Mouse (Mus musculus) CH12.LX (cell line): ENCODE data around the gene U2af2. TPM values are rescaled to one million over a fixed set of nuclear protein-coding genes. Genes with fewer than 3 reads are reported as not detected.
A peak's percentile ranks its signal among the peaks of the same experiment; 100 is the strongest.

ENCODE experiments used
- DNase-seq: peaks from one replicate; pipeline ENCODE4 v3.0.0-alpha.2; 2013; ENCODE audit errors: extremely low read depth
- H3K27ac ChIP-seq: 2 replicates; pipeline ENCODE4 v1.5.1; 2012; ENCODE audit warnings: low read depth, mild to moderate bottlenecking, control low read depth, moderate library complexity; ENCODE audit not compliant: insufficient read depth
- H3K27me3 ChIP-seq: replicated peaks from 2 replicates; pipeline ENCODE3; 2012; ENCODE audit warnings: inconsistent platforms
- H3K36me3 ChIP-seq, 2 experiments: replicated peaks in 1 of 2; 2 replicates each; pipeline versions ENCODE3 to v1.6.1; 2012; ENCODE audit warnings: inconsistent platforms in 1 of 2, low read length in 1 of 2, mild to moderate bottlenecking in 1 of 2, mixed read lengths in 1 of 2, moderate library complexity in 1 of 2; ENCODE audit not compliant: control insufficient read depth in 1 of 2, insufficient read depth in 1 of 2
- H3K4me1 ChIP-seq, 2 experiments: 2 replicates each; pipeline ENCODE4 v1.6.1; 2012; ENCODE audit warnings: inconsistent platforms in 1 of 2, moderate library complexity in 1 of 2; ENCODE audit not compliant: insufficient read depth in 2 of 2, control insufficient read depth in 1 of 2
- H3K4me2 ChIP-seq: 2 replicates; pipeline ENCODE4 v1.6.1; 2012; ENCODE audit warnings: low read depth, mild to moderate bottlenecking, control low read depth; ENCODE audit not compliant: poor library complexity, insufficient read depth, severe bottlenecking
- H3K4me3 ChIP-seq, 3 experiments: fragments of 150-350 bp in 1 of 3; sonication (generic) in 1 of 3; replicated peaks in 1 of 3; 2 replicates each; pipeline versions ENCODE3 to v1.5.1; 2011 to 2012; ENCODE audit warnings: low read depth in 2 of 3, low read length in 2 of 3, mild to moderate bottlenecking in 2 of 3, moderate library complexity in 2 of 3, control low read depth in 1 of 3, improper control_type of control experiment in 1 of 3, inconsistent platforms in 1 of 3, mixed read lengths in 1 of 3; ENCODE audit not compliant: poor library complexity in 1 of 3
- H3K79me2 ChIP-seq: replicated peaks from 2 replicates; pipeline ENCODE4 v1.6.1; 2012; ENCODE audit warnings: mild to moderate bottlenecking, moderate library complexity; ENCODE audit not compliant: control insufficient read depth, poor library complexity, insufficient read depth, severe bottlenecking; ENCODE audit errors: extremely low read depth
- H3K9ac ChIP-seq: 2 replicates; pipeline ENCODE4 v1.6.1; 2012; ENCODE audit warnings: low read depth, mild to moderate bottlenecking, control low read depth, moderate library complexity; ENCODE audit not compliant: insufficient read depth
- H3K9me3 ChIP-seq: replicated peaks from 2 replicates; pipeline ENCODE3; 2012; ENCODE audit warnings: low read length, inconsistent platforms, mixed read lengths
- BHLHE40 ChIP-seq: IDR thresholded peaks from 2 replicates; pipeline ENCODE4 v1.6.1; 2011; ENCODE audit warnings: mild to moderate bottlenecking, low read depth, low read length, improper control_type of control experiment
- CHD1 ChIP-seq: IDR thresholded peaks from 2 replicates; pipeline ENCODE4 v1.6.1; 2012; ENCODE audit warnings: low read depth, low read length, improper control_type of control experiment, inconsistent platforms
- CHD2 ChIP-seq: IDR thresholded peaks from 2 replicates; pipeline ENCODE4 v1.6.1; 2011; ENCODE audit warnings: low read length, improper control_type of control experiment
- CTCF ChIP-seq, 2 experiments: IDR thresholded peaks in 1 of 2; conservative IDR thresholded peaks in 1 of 2; 2 replicates each; pipeline ENCODE4 v1.5.1; 2011 to 2012; ENCODE audit warnings: low read depth in 2 of 2, low read length in 2 of 2, improper control_type of control experiment in 1 of 2, inconsistent platforms in 1 of 2, mild to moderate bottlenecking in 1 of 2, moderate library complexity in 1 of 2
- E2F4 ChIP-seq: IDR thresholded peaks from 2 replicates; pipeline ENCODE4 v1.6.1; 2011; ENCODE audit warnings: low read depth, low read length, improper control_type of control experiment; ENCODE audit not compliant: insufficient replicate concordance
- ELF1 ChIP-seq: IDR thresholded peaks from 2 replicates; pipeline ENCODE4 v1.6.1; 2014; ENCODE audit warnings: low read depth, mild to moderate bottlenecking, inconsistent platforms, low read length, improper control_type of control experiment
- EP300 ChIP-seq: IDR thresholded peaks from 2 replicates; pipeline ENCODE4 v1.6.1; 2011; ENCODE audit warnings: low read length, improper control_type of control experiment
- ETS1 ChIP-seq: conservative IDR thresholded peaks from 2 replicates; pipeline ENCODE4 v1.6.1; 2012; ENCODE audit warnings: low read depth, mild to moderate bottlenecking, inconsistent platforms, low read length, improper control_type of control experiment, moderate library complexity
- GABPA ChIP-seq: IDR thresholded peaks from 2 replicates; pipeline ENCODE4 v1.6.1; 2012; ENCODE audit warnings: low read depth, low read length, improper control_type of control experiment, inconsistent platforms; ENCODE audit not compliant: insufficient replicate concordance
- HCFC1 ChIP-seq: IDR thresholded peaks from 2 replicates; pipeline ENCODE4 v1.6.1; 2012; ENCODE audit warnings: low read depth, mild to moderate bottlenecking, inconsistent platforms, low read length, improper control_type of control experiment
- IRF4 ChIP-seq: IDR thresholded peaks from 2 replicates; pipeline ENCODE4 v1.6.1; 2014; ENCODE audit warnings: low read depth, mild to moderate bottlenecking, inconsistent platforms, low read length, improper control_type of control experiment
- JUN ChIP-seq: IDR thresholded peaks from 2 replicates; pipeline ENCODE4 v1.6.1; 2011; ENCODE audit warnings: low read depth, mild to moderate bottlenecking, low read length, improper control_type of control experiment, moderate library complexity; ENCODE audit not compliant: insufficient read depth
- JUND ChIP-seq: conservative IDR thresholded peaks from 2 replicates; pipeline ENCODE4 v1.6.1; 2011; ENCODE audit warnings: low read depth, low read length, improper control_type of control experiment
- KAT2A ChIP-seq: IDR thresholded peaks from 2 replicates; pipeline ENCODE4 v1.6.1; 2012; ENCODE audit warnings: low read length, improper control_type of control experiment, inconsistent platforms; ENCODE audit not compliant: insufficient replicate concordance
- MAFK ChIP-seq: IDR thresholded peaks from 2 replicates; pipeline ENCODE4 v1.6.1; 2011; ENCODE audit warnings: low read length, improper control_type of control experiment; ENCODE audit not compliant: insufficient replicate concordance
- MAX ChIP-seq: IDR thresholded peaks from 2 replicates; pipeline ENCODE4 v1.6.1; 2011; ENCODE audit warnings: low read length, improper control_type of control experiment
- MAZ ChIP-seq: IDR thresholded peaks from 2 replicates; pipeline ENCODE4 v1.6.1; 2012; ENCODE audit warnings: low read depth, mild to moderate bottlenecking, inconsistent platforms, low read length, improper control_type of control experiment, moderate library complexity
- MEF2A ChIP-seq: IDR thresholded peaks from 2 replicates; pipeline ENCODE4 v1.6.1; 2014; ENCODE audit warnings: low read depth, mild to moderate bottlenecking, inconsistent platforms, low read length, improper control_type of control experiment, borderline replicate concordance
- MXI1 ChIP-seq: IDR thresholded peaks from 2 replicates; pipeline ENCODE4 v1.6.1; 2011; ENCODE audit warnings: mild to moderate bottlenecking, low read depth, low read length, improper control_type of control experiment
- MYC ChIP-seq: IDR thresholded peaks from 2 replicates; pipeline ENCODE4 v1.6.1; 2011; ENCODE audit warnings: low read depth, mild to moderate bottlenecking, improper control_type of control experiment, low read length
- NELFE ChIP-seq: IDR thresholded peaks from 2 replicates; pipeline ENCODE4 v1.6.1; 2011; ENCODE audit warnings: low read depth, low read length, improper control_type of control experiment
- NRF1 ChIP-seq: IDR thresholded peaks from 2 replicates; pipeline ENCODE4 v1.6.1; 2014; ENCODE audit warnings: low read depth, mild to moderate bottlenecking, inconsistent platforms, low read length, improper control_type of control experiment, moderate library complexity
- PAX5 ChIP-seq: IDR thresholded peaks from 2 replicates; pipeline ENCODE4 v1.6.1; 2012; ENCODE audit warnings: low read length, inconsistent platforms, mixed read lengths
- POLR2A ChIP-seq: IDR thresholded peaks from 2 replicates; pipeline ENCODE4 v1.6.1; 2011; ENCODE audit warnings: low read depth, mild to moderate bottlenecking, improper control_type of control experiment, low read length
- POLR2AphosphoS2 ChIP-seq: IDR thresholded peaks from 2 replicates; pipeline ENCODE4 v1.6.1; 2011; ENCODE audit warnings: low read depth, low read length, improper control_type of control experiment
- RAD21 ChIP-seq: IDR thresholded peaks from 2 replicates; pipeline ENCODE4 v1.6.1; 2011; ENCODE audit warnings: low read depth, mild to moderate bottlenecking, low read length, improper control_type of control experiment, moderate library complexity
- RCOR1 ChIP-seq: conservative IDR thresholded peaks from 2 replicates; pipeline ENCODE4 v1.6.1; 2012; ENCODE audit warnings: low read depth, mild to moderate bottlenecking, inconsistent platforms, low read length, improper control_type of control experiment
- SIN3A ChIP-seq: IDR thresholded peaks from 2 replicates; pipeline ENCODE4 v1.6.1; 2012; ENCODE audit warnings: low read length, improper control_type of control experiment, inconsistent platforms
- SMC3 ChIP-seq: IDR thresholded peaks from 2 replicates; pipeline ENCODE4 v1.6.1; 2011; ENCODE audit warnings: low read depth, low read length, improper control_type of control experiment
- TBP ChIP-seq: conservative IDR thresholded peaks from 2 replicates; pipeline ENCODE4 v1.6.1; 2011; ENCODE audit warnings: low read depth, low read length, improper control_type of control experiment
- TCF12 ChIP-seq: IDR thresholded peaks from 2 replicates; pipeline ENCODE4 v1.6.1; 2014; ENCODE audit warnings: low read depth, mild to moderate bottlenecking, inconsistent platforms, low read length, improper control_type of control experiment
- UBTF ChIP-seq: IDR thresholded peaks from 2 replicates; pipeline ENCODE4 v1.6.1; 2012; ENCODE audit warnings: low read depth, mild to moderate bottlenecking, inconsistent platforms, low read length, improper control_type of control experiment, moderate library complexity
- USF1 ChIP-seq: IDR thresholded peaks from 2 replicates; pipeline ENCODE4 v1.6.1; 2014; ENCODE audit warnings: low read depth, mild to moderate bottlenecking, inconsistent platforms, low read length, improper control_type of control experiment
- USF2 ChIP-seq: conservative IDR thresholded peaks from 2 replicates; pipeline ENCODE4 v1.6.1; 2011; ENCODE audit warnings: low read depth, low read length, improper control_type of control experiment
- ZC3H11A ChIP-seq: IDR thresholded peaks from 2 replicates; pipeline ENCODE4 v1.6.1; 2012; ENCODE audit warnings: low read depth, mild to moderate bottlenecking, inconsistent platforms, low read length, improper control_type of control experiment
- ZKSCAN1 ChIP-seq: IDR thresholded peaks from 2 replicates; pipeline ENCODE4 v1.6.1; 2012; ENCODE audit warnings: low read depth, inconsistent platforms, low read length, improper control_type of control experiment, borderline replicate concordance
- ZMIZ1 ChIP-seq: IDR thresholded peaks from 2 replicates; pipeline ENCODE4 v1.6.1; 2012; ENCODE audit warnings: low read depth, mild to moderate bottlenecking, inconsistent platforms, low read length, improper control_type of control experiment
- ZNF384 ChIP-seq: IDR thresholded peaks from 2 replicates; pipeline ENCODE4 v1.6.1; 2012; ENCODE audit warnings: low read depth, low read length, improper control_type of control experiment, inconsistent platforms
- dilution Hi-C: fragments of 300-500 bp; cut with MboI; formaldehyde crosslinking; loops from 2 replicates; pipeline ENCODE4 v1.14.3; 2020; ENCODE audit warnings: low sequenced_read_pairs; ENCODE audit not compliant: extremely low pct_unique_long_range_greater_than_20kb, extremely low pct_ligation_motif_present
- in situ Hi-C: fragments of 300-500 bp; cut with MboI; formaldehyde crosslinking; loops from 3 replicates; pipeline ENCODE4 v1.14.3; 2019; ENCODE audit warnings: low sequenced_read_pairs, low pct_ligation_motif_present, low pct_unique_long_range_greater_than_20kb, mixed read lengths
- polyA plus RNA-seq: library from polyadenylated mRNA; unstranded; fragments of >175 nt; gene quantifications from 2 replicates; pipeline ENCODE4 v1.2.1, GENCODE M21; 2012; ENCODE audit warnings: low read depth; ENCODE audit not compliant: insufficient read length
- total RNA-seq, 2 experiments: library from RNA; depleted of rRNA; stranded (reverse); fragments of 300-350 nt in 1 of 2; fragments of >200 nt in 1 of 2; gene quantifications; 2 replicates each; pipeline ENCODE4 v1.2.3; 2012 to 2014

Gene U2af2
- total and polyA plus RNA-seq, 3 experiments, result 293 to 449 (median 295) TPM

GRCm38 (mm10) chr7:5057804-5058203, 4.1 kb upstream of the U2af2 start:
- no peaks in the 10 kb centered on the region for H3K27me3 ChIP-seq
- in situ Hi-C loops, result no loop called here
- no peaks in the 10 kb centered on the region for H3K9me3 ChIP-seq
- no peak for TF ChIP-seq POLR2AphosphoS2
- no peak for TF ChIP-seq JUN
- TF ChIP-seq IRF4, result no peak
- TF ChIP-seq POLR2A, result no peak
- TF ChIP-seq ZNF384, result no peak
- peak; percentile 9 for TF ChIP-seq RAD21
- no peak for TF ChIP-seq ELF1
- no peak for TF ChIP-seq ZMIZ1
- TF ChIP-seq ZC3H11A, result no peak
- no peak for TF ChIP-seq NRF1
- TF ChIP-seq ZKSCAN1, result no peak
- no peak for TF ChIP-seq ETS1
- TF ChIP-seq TBP, result no peak
- no peak for TF ChIP-seq E2F4
- TF ChIP-seq GABPA, result no peak
- no peak for TF ChIP-seq MAFK
- no peak for TF ChIP-seq CHD1
- peak in 1 of 2 experiments; percentile 60; a peak in 2 of 4 replicates for TF ChIP-seq CTCF (conservative IDR thresholded peaks at IDR 0.05 in 1 of 2, IDR thresholded peaks at IDR 0.05 in 1 of 2; ENCODE audit: low read depth in 2 of 2, low read length in 2 of 2)
- TF ChIP-seq HCFC1, result no peak
- TF ChIP-seq EP300, result no peak
- TF ChIP-seq MYC, result peak; percentile 63
- TF ChIP-seq CHD2, result no peak
- no peak for TF ChIP-seq USF2
- no peak for TF ChIP-seq BHLHE40
- TF ChIP-seq MAZ, result no peak
- no peak for TF ChIP-seq TCF12
- TF ChIP-seq MAX, result peak; percentile 86
- no peak for TF ChIP-seq USF1
- no peak for TF ChIP-seq NELFE
- no peak for TF ChIP-seq MXI1
- TF ChIP-seq SMC3, result peak; percentile 47
- TF ChIP-seq KAT2A, result no peak
- no peak for TF ChIP-seq SIN3A
- no peak for TF ChIP-seq MEF2A
- no peak for TF ChIP-seq UBTF
- no peak for TF ChIP-seq JUND
- TF ChIP-seq RCOR1, result no peak
- TF ChIP-seq PAX5, result no peak
- H3K79me2 ChIP-seq, result peaks cover 3% of the 10 kb centered on the region
- dilution Hi-C loops, result no loop called here
- peaks cover 0 to 15% of the 10 kb centered on the region in 2 experiments for H3K36me3 ChIP-seq
- no peak overlapping the region for H3K9ac ChIP-seq
- DNase-seq, result peak; percentile 60
- no peak overlapping the region for H3K4me3 ChIP-seq
- H3K27ac ChIP-seq, result no peak overlapping the region
- peaks cover 2 to 26% of the 10 kb centered on the region in 2 experiments; a peak in 3 of 4 replicates for H3K4me1 ChIP-seq
- H3K4me2 ChIP-seq, result no peak overlapping the region
